ENCODE assay signal across 8 mouse cellular contexts in the genomic region with DNA sequence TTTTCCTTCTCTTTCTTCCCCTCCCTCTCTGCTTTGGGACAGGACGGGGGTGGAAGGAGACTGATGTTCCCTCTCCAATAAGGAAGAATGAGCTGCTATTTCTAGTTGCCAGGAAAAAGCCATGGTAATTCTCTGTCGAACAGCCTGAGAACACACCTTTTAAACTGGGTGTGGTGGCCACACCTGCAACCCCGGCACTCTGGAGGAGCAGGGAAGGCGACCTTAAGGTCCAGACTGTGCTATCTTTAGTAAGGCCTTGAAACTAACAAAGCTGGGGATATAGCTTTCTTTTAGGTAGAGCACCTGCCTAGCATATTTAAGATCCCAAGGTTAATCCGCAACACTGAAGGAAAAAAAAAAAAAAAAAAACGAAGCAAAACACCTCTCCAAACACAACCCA.
DNase-seq lines count a peak whose midpoint lies in the region; ATAC-seq and TF ChIP-seq lines count a peak whose summit lies in the region.
"Had no signal": no experiment of that assay in that cellular context is flagged by ENCODE, and none has a peak within 500 bp of the region (broad histone marks: within the 10 kb centered on the region; RNA-seq: fewer than 3 reads in every experiment).

No protein-coding gene starts in this region.

- DNase-seq in hindbrain, embryonic 14.5 days (ENCODE audit: low spot score), result no peak
- no peak for DNase-seq in hindbrain, postnatal 0 days (ENCODE audit: low spot score)
- peak; percentile 59 for DNase-seq in A20 (ENCODE audit: low read depth, low spot score)
- DNase-seq in ovary, adult 18-20 months (ENCODE audit: low spot score), result no peak
- no peak for DNase-seq in cerebellum, adult 8-10 months
- DNase-seq: heart, adult 11 months had no signal

- TF ChIP-seq CTCF in hindbrain, postnatal 0 days (IDR thresholded peaks at IDR 0.05; ENCODE audit: low read depth), result no peak

- no peaks in the 10 kb centered on the region for H3K36me3 ChIP-seq in hindbrain, embryonic 14.5 days (replicated peaks; ENCODE audit: control insufficient read depth, insufficient read depth)
- no peaks in the 10 kb centered on the region for H3K36me3 ChIP-seq in hindbrain, postnatal 0 days (ENCODE audit: insufficient read depth, low read length)
- H3K36me3 ChIP-seq in embryonic facial prominence, embryonic 15.5 days, result no peaks in the 10 kb centered on the region
- H3K36me3 ChIP-seq in midbrain, embryonic 16.5 days (ENCODE audit: control insufficient read depth, insufficient read depth, low read length), result no peaks in the 10 kb centered on the region

- no peak overlapping the region for H3K27ac ChIP-seq in hindbrain, embryonic 14.5 days
- H3K27ac ChIP-seq in hindbrain, postnatal 0 days, result no peak overlapping the region
- H3K27ac ChIP-seq in embryonic facial prominence, embryonic 15.5 days (replicated peaks), result no peak overlapping the region
- H3K27ac ChIP-seq in midbrain, embryonic 16.5 days (ENCODE audit: low read length), result no peak overlapping the region

- 0 out of 2 replicates have a peak, but pooled peaks cover 3% of the 10 kb centered on the region for H3K9me3 ChIP-seq in hindbrain, embryonic 14.5 days (ENCODE audit: control insufficient read depth, low read length)
- H3K9me3 ChIP-seq in hindbrain, postnatal 0 days (ENCODE audit: low read length), result no peaks in the 10 kb centered on the region
- H3K9me3 ChIP-seq in embryonic facial prominence, embryonic 15.5 days (replicated peaks), result no peaks in the 10 kb centered on the region
- H3K9me3 ChIP-seq in midbrain, embryonic 16.5 days (replicated peaks; ENCODE audit: control insufficient read depth, low read length, poor library complexity, severe bottlenecking), result no peaks in the 10 kb centered on the region

- no peaks in the 10 kb centered on the region for H3K27me3 ChIP-seq in hindbrain, embryonic 14.5 days (ENCODE audit: control insufficient read depth, insufficient read depth, low read length)
- no peaks in the 10 kb centered on the region for H3K27me3 ChIP-seq in hindbrain, postnatal 0 days (ENCODE audit: insufficient read depth, low read length)
- no peaks in the 10 kb centered on the region for H3K27me3 ChIP-seq in embryonic facial prominence, embryonic 15.5 days
- no peaks in the 10 kb centered on the region; the same call in 1 of the 2 replicates for H3K27me3 ChIP-seq in midbrain, embryonic 16.5 days (ENCODE audit: control insufficient read depth, insufficient read depth, low read depth, low read length)

- peak overlapping the region; percentile 47; the same call in 1 of the 2 replicates for H3K4me2 ChIP-seq in hindbrain, embryonic 14.5 days (replicated peaks)
- H3K4me2 ChIP-seq in hindbrain, postnatal 0 days (ENCODE audit: low read depth, low read length), result no peak overlapping the region
- 0 out of 2 replicates have a peak overlapping the region, but pooled peaks have one; percentile 38 for H3K4me2 ChIP-seq in embryonic facial prominence, embryonic 15.5 days (replicated peaks)
- H3K4me2 ChIP-seq in midbrain, embryonic 16.5 days (ENCODE audit: low read length), result peak overlapping the region; percentile 42; the same call in 1 of the 2 replicates

- no peak for ATAC-seq in hindbrain, embryonic 14.5 days (ENCODE audit: low FRiP score)
- no peak for ATAC-seq in hindbrain, postnatal 0 days
- no peak for ATAC-seq in embryonic facial prominence, embryonic 15.5 days (ENCODE audit: insufficient number of reproducible peaks, low FRiP score, low TSS enrichment, low read depth)
- ATAC-seq in midbrain, embryonic 16.5 days, result peak; percentile 27; the same call in 1 of the 2 replicates

- H3K9ac ChIP-seq in hindbrain, embryonic 14.5 days, result no peak overlapping the region
- no peak overlapping the region for H3K9ac ChIP-seq in hindbrain, postnatal 0 days (replicated peaks; ENCODE audit: low read length)
- H3K9ac ChIP-seq in embryonic facial prominence, embryonic 15.5 days, result no peak overlapping the region
- no peak overlapping the region for H3K9ac ChIP-seq in midbrain, embryonic 16.5 days (ENCODE audit: low read depth, low read length)

- no peak overlapping the region for H3K4me3 ChIP-seq in hindbrain, embryonic 14.5 days (replicated peaks; ENCODE audit: low read length)
- no peak overlapping the region for H3K4me3 ChIP-seq in hindbrain, postnatal 0 days (ENCODE audit: low read length)
- no peak overlapping the region for H3K4me3 ChIP-seq in embryonic facial prominence, embryonic 15.5 days (replicated peaks)
- no peak overlapping the region for H3K4me3 ChIP-seq in midbrain, embryonic 16.5 days (ENCODE audit: low read depth, low read length)

- H3K4me1 ChIP-seq in hindbrain, embryonic 14.5 days (replicated peaks; ENCODE audit: control insufficient read depth, insufficient read depth, low read length), result no peaks in the 10 kb centered on the region
- no peaks in the 10 kb centered on the region for H3K4me1 ChIP-seq in hindbrain, postnatal 0 days (ENCODE audit: insufficient read depth, low read length)
- H3K4me1 ChIP-seq in embryonic facial prominence, embryonic 15.5 days, result peaks cover 9% of the 10 kb centered on the region
- no peaks in the 10 kb centered on the region; the same call in 1 of the 2 replicates for H3K4me1 ChIP-seq in midbrain, embryonic 16.5 days (ENCODE audit: control insufficient read depth, insufficient read depth, low read length)

- WGBS in hindbrain, embryonic 14.5 days, result 69% methylated on average over 6 of the region's 6 CpGs
- 63% methylated on average over 6 of the region's 6 CpGs for WGBS in hindbrain, postnatal 0 days
- WGBS in embryonic facial prominence, embryonic 15.5 days, result 54% methylated on average over 6 of the region's 6 CpGs
- 68% methylated on average over 6 of the region's 6 CpGs for WGBS in midbrain, embryonic 16.5 days
